Mouse (Mus musculus) forebrain, embryonic 14.5 days (tissue): ENCODE measurements around the gene Psme1. TPM values are rescaled to one million over a fixed set of nuclear protein-coding genes. Genes with fewer than 3 reads are reported as not detected.
A peak's percentile ranks its signal among the peaks of the same experiment; 100 is the strongest.

Experiments
- ATAC-seq: fragments of 200-750 bp; cut with Nextera tagmentation; 2 replicates; pipeline ENCODE4 v1.8.0; 2017; ENCODE audit warnings: mild to moderate bottlenecking, moderate library complexity
- DNase-seq: peaks from one replicate; pipeline ENCODE4 v3.0.0-alpha.2; 2015; ENCODE audit warnings: low spot score
- H3K27ac ChIP-seq: fragments of 300-500 bp; sonication (generic); 2 replicates; pipeline ENCODE4 v1.5.1; 2014; ENCODE audit warnings: low read depth, mild to moderate bottlenecking, control low read depth, low read length, moderate library complexity
- H3K27me3 ChIP-seq: fragments of 300-500 bp; sonication (generic); replicated peaks from 2 replicates; pipeline ENCODE4 v1.6.1; 2014; ENCODE audit warnings: low read length, control low read depth, mixed read lengths; ENCODE audit not compliant: control insufficient read depth, insufficient read depth
- H3K36me3 ChIP-seq: fragments of 300-500 bp; sonication (generic); 2 replicates; pipeline ENCODE4 v1.6.1; 2014; ENCODE audit warnings: low read length, control low read depth; ENCODE audit not compliant: control insufficient read depth, insufficient read depth
- H3K4me1 ChIP-seq: fragments of 300-500 bp; sonication (generic); 2 replicates; pipeline ENCODE4 v1.6.1; 2014; ENCODE audit warnings: antibody characterized with exemption, low read length, control low read depth; ENCODE audit not compliant: control insufficient read depth, insufficient read depth
- H3K4me2 ChIP-seq: fragments of 300-500 bp; sonication (generic); 2 replicates; pipeline ENCODE4 v1.6.1; 2014; ENCODE audit warnings: mild to moderate bottlenecking, control low read depth, low read length
- H3K4me3 ChIP-seq: fragments of 300-500 bp; sonication (generic); 2 replicates; pipeline ENCODE4 v1.5.1; 2014; ENCODE audit warnings: low read depth, low read length, control low read depth
- H3K9ac ChIP-seq: fragments of 300-500 bp; sonication (generic); 2 replicates; pipeline ENCODE4 v1.6.1; 2014; ENCODE audit warnings: mild to moderate bottlenecking, low read length, control low read depth, moderate library complexity
- H3K9me3 ChIP-seq: fragments of 300-500 bp; sonication (generic); replicated peaks from 2 replicates; pipeline ENCODE4 v1.6.1; 2016; ENCODE audit warnings: low read length, control low read depth, mixed read lengths; ENCODE audit not compliant: control insufficient read depth
- WGBS: fragments of 180-500 bp; shearing (Covaris S2); extraction: QIAGEN DNeasy Blood & Tissue Kit; methylation state at CpG from one replicate; pipeline ENCODE4 v1.1.7; 2014; 5-methylcytosine and 5-hydroxymethylcytosine counted together
- polyA plus RNA-seq: library from polyadenylated mRNA; unstranded; fragments of >200 nt; fragmentation: Nextera tagmentation; extraction: Ambion mirVana; gene quantifications from 2 replicates; pipeline ENCODE4 v1.2.1, GENCODE M21; 2014

Gene Psme1
- polyA plus RNA-seq, 1 experiment from 2014 or later, result 192 TPM

- WGBS, result 25% methylated on average over 21 of the region's 21 CpGs
- Histone ChIP-seq H3K27me3 (no peaks in the 10 kb centered on the region), H3K4me2 (peak within 1 kb of the TSS; percentile 31), H3K9ac (peak within 1 kb of the TSS; percentile 17; the same call in 1 of the 2 replicates), H3K4me3 (peak within 1 kb of the TSS; percentile 13; the same call in 1 of the 2 replicates), H3K27ac (0 out of 2 replicates have a peak within 1 kb of the TSS, but pooled peaks have one; percentile 14), H3K9me3 (no peaks in the 10 kb centered on the region), H3K4me1 (no peaks in the 10 kb centered on the region), H3K36me3 (no peaks in the 10 kb centered on the region)
- DNase-seq (peak; percentile 61), ATAC-seq (peak; percentile 62)
These were observed 39.9 kb downstream of the Psme1 start, which contains the start of gene Rec8 for GRCm38 (mm10) chr14:55617822-55618221. Gene Rec8, plus strand, starts transcription at chr14:55618037.

- ATAC-seq (peak; percentile 54; the same call in 1 of the 2 replicates), DNase-seq (no peak)
- Histone ChIP-seq H3K4me3 (peak overlapping the region; percentile 13; the same call in 1 of the 2 replicates), H3K27ac (0 out of 2 replicates have a peak overlapping the region, but pooled peaks have one; percentile 14), H3K9me3 (no peaks in the 10 kb centered on the region), H3K36me3 (0 out of 2 replicates have a peak, but pooled peaks cover under 1% of the 10 kb centered on the region), H3K4me2 (peak overlapping the region; percentile 31), H3K4me1 (no peaks in the 10 kb centered on the region), H3K27me3 (no peaks in the 10 kb centered on the region), H3K9ac (peak overlapping the region; percentile 17; the same call in 1 of the 2 replicates)
- 55% methylated on average over 22 of the region's 22 CpGs for WGBS
These were observed 40.7 kb downstream of the Psme1 start for GRCm38 (mm10) chr14:55618486-55619195.

DNA sequence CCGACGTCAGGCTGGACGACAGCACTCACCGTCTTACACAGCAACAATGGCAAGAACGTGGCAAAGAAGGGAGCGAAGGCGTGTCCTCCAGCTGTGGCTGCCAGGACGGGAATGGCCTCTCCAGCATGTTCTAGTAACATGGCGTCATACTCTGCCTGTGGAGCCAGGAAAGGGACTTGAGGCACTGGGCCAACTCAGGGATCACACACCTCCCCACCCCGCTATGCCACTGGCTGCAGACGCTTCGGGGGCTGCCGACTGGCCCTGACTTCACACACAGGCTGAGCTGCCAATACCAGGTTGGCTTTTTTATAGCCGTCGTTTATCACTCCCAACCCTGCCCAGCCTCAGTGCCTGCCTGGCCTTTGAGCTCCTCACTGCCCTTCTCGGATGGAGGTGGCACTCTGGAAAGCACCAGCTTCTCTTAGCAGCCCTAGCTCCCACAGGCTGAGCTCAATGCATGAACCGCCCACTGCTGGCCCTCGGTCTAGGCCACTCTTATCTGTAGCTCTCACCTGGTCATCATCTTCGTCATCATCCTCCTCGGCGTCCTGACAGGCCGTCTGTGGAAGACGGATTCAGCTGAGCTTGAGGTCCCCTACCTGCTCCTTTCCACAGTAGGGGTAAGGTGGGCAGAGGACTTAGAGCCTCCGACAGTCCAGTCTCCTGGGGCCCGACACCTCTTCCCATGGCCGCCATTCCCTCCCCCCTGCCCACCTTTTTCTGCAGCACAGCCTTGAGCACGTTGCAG lies 50.3 kb downstream of the Psme1 start:
- WGBS, result 92% methylated on average over 27 of the region's 27 CpGs
- H3K27me3 ChIP-seq, result no peaks in the 10 kb centered on the region
- H3K4me3 ChIP-seq, result no peak overlapping the region
- ATAC-seq, result no peak
- no peak overlapping the region for H3K27ac ChIP-seq
- H3K9me3 ChIP-seq, result no peaks in the 10 kb centered on the region
- peaks cover 94% of the 10 kb centered on the region for H3K36me3 ChIP-seq
- DNase-seq, result no peak
- H3K4me1 ChIP-seq, result no peaks in the 10 kb centered on the region
- H3K9ac ChIP-seq, result no peak overlapping the region
- H3K4me2 ChIP-seq, result no peak overlapping the region

- no peak overlapping the region for H3K4me2 ChIP-seq
- H3K27me3 ChIP-seq, result no peaks in the 10 kb centered on the region
- peaks cover 97% of the 10 kb centered on the region for H3K36me3 ChIP-seq
- WGBS, result 62% methylated on average over 5 of the region's 5 CpGs
- H3K27ac ChIP-seq, result no peak overlapping the region
- H3K4me1 ChIP-seq, result no peaks in the 10 kb centered on the region
- H3K9ac ChIP-seq, result no peak overlapping the region
- DNase-seq (no peak), ATAC-seq (no peak)
- no peaks in the 10 kb centered on the region for H3K9me3 ChIP-seq
- no peak overlapping the region for H3K4me3 ChIP-seq
These were observed 51.4 kb downstream of the Psme1 start for GRCm38 (mm10) chr14:55629312-55629711.

Other genes starting within 250 kb of the Psme1 start
- 26.8 and 31.1 TPM in 2 replicates for gene Dhrs4, start 99.4 kb upstream of the Psme1 start, polyA plus RNA-seq
- 21.9 and 26.5 TPM in 2 replicates for gene Carmil3, start 87.5 kb upstream of the Psme1 start, polyA plus RNA-seq
- gene Cpne6, start 67.7 kb upstream of the Psme1 start, polyA plus RNA-seq, result 4.5 and 7.4 TPM in 2 replicates
- gene Nrl, start 53.1 kb upstream of the Psme1 start, polyA plus RNA-seq, result not detected in 2 replicates
- 10.7 and 11.6 TPM in 2 replicates for gene Pck2, start 37.9 kb upstream of the Psme1 start, polyA plus RNA-seq
- gene Dcaf11, start 18.1 kb upstream of the Psme1 start, polyA plus RNA-seq, result 130 and 137 TPM in 2 replicates
- not detected in 2 replicates for gene A730061H03Rik, start 17.7 kb upstream of the Psme1 start, polyA plus RNA-seq
- not detected in 2 replicates for gene Fitm1, start 2.5 kb upstream of the Psme1 start, polyA plus RNA-seq
- 13.9 and 17.6 TPM in 2 replicates for gene Emc9, start 7.2 kb downstream of the Psme1 start, polyA plus RNA-seq
- 206 and 213 TPM in 2 replicates for gene Psme2, start 13.0 kb downstream of the Psme1 start, polyA plus RNA-seq
- gene Rnf31, start 13.6 kb downstream of the Psme1 start, polyA plus RNA-seq, result 11.0 and 13.0 TPM in 2 replicates
- 6.3 and 6.9 TPM in 2 replicates for gene Irf9, start 25.4 kb downstream of the Psme1 start, polyA plus RNA-seq
- 6.5 and 7.0 TPM in 2 replicates for gene Rec8, start 39.9 kb downstream of the Psme1 start, polyA plus RNA-seq
- gene Ipo4, start 57.8 kb downstream of the Psme1 start, polyA plus RNA-seq, result 80.8 and 82.5 TPM in 2 replicates
- 1.8 and 3.4 TPM in 2 replicates for gene Gm49378, start 59.8 kb downstream of the Psme1 start, polyA plus RNA-seq
- 56.5 and 57.5 TPM in 2 replicates for gene Tm9sf1, start 65.7 kb downstream of the Psme1 start, polyA plus RNA-seq
- 0.17 and 0.20 TPM in 2 replicates for gene Tssk4, start 72.1 kb downstream of the Psme1 start, polyA plus RNA-seq
- 62.7 and 64.4 TPM in 2 replicates for gene Mdp1, start 82.4 kb downstream of the Psme1 start, polyA plus RNA-seq
- gene Gmpr2, start 93.8 kb downstream of the Psme1 start, polyA plus RNA-seq, result 48.7 and 49.6 TPM in 2 replicates
- 622 and 707 TPM in 2 replicates for gene Nedd8, start 94.0 kb downstream of the Psme1 start, polyA plus RNA-seq
- 30.6 and 37.5 TPM in 2 replicates for gene Tinf2, start 103.7 kb downstream of the Psme1 start, polyA plus RNA-seq
- gene Tgm1, start 135.8 kb downstream of the Psme1 start, polyA plus RNA-seq, result 0.10 and 0.12 TPM in 2 replicates
- 34.2 and 38.3 TPM in 2 replicates for gene Rabggta, start 144.1 kb downstream of the Psme1 start, polyA plus RNA-seq
- gene Dhrs1, start 167.6 kb downstream of the Psme1 start, polyA plus RNA-seq, result 83.8 and 84.4 TPM in 2 replicates
- 36.3 and 36.6 TPM in 2 replicates for gene Nop9, start 167.6 kb downstream of the Psme1 start, polyA plus RNA-seq
- 0.14 TPM in 1 of 2 replicates, not detected in the other for gene Cideb, start 180.3 kb downstream of the Psme1 start, polyA plus RNA-seq
- gene Ltb4r2, start 183.3 kb downstream of the Psme1 start, polyA plus RNA-seq, result 0.07 and 0.14 TPM in 2 replicates
- gene Ltb4r1, start 187.8 kb downstream of the Psme1 start, polyA plus RNA-seq, result 0.28 TPM in 1 of 2 replicates, not detected in the other
- 1.9 and 3.3 TPM in 2 replicates for gene Adcy4, start 206.0 kb downstream of the Psme1 start, polyA plus RNA-seq
- gene Ripk3, start 210.7 kb downstream of the Psme1 start, polyA plus RNA-seq, result 2.4 and 4.1 TPM in 2 replicates
- 8.3 and 9.1 TPM in 2 replicates for gene Nfatc4, start 245.0 kb downstream of the Psme1 start, polyA plus RNA-seq